Mouse (Mus musculus) adipose tissue, adult 10 weeks (tissue): Measurements from ENCODE around the gene Plpp1. TPM values are rescaled to one million over a fixed set of nuclear protein-coding genes. Genes with fewer than 3 reads are reported as not detected.

Experiments
- polyA plus RNA-seq: library from polyadenylated mRNA; stranded (reverse); fragments of 350-450 nt; fragmentation: Illumina TruSeq; extraction: RNeasy Lipid Tissue Mini Kit (QIAGEN cat#74804); gene quantifications from one replicate; pipeline ENCODE4 v1.2.3, GENCODE M21; 2014; ENCODE audit warnings: low read depth, low replicate concordance

Plpp1 gene
- polyA plus RNA-seq, result 37.7 TPM

GRCm38 (mm10) chr13:112800597-112801380 is at the start of gene Plpp1:
Gene Plpp1 (plus strand): TSS chr13:112800792.

Other genes starting within 250 kb of the Plpp1 start
- 0.87 TPM for gene Il31ra, start 206.4 kb upstream of the Plpp1 start, polyA plus RNA-seq
- 5.8 TPM for gene Ddx4, start 148.3 kb upstream of the Plpp1 start, polyA plus RNA-seq
- 9.4 TPM for gene Slc38a9, start 140.0 kb upstream of the Plpp1 start, polyA plus RNA-seq
- 31.3 TPM for gene Mtrex, start 126.6 kb downstream of the Plpp1 start, polyA plus RNA-seq
- gene Dhx29, start 126.7 kb downstream of the Plpp1 start, polyA plus RNA-seq, result 14.3 TPM
- 40.3 TPM for gene Ccno, start 187.0 kb downstream of the Plpp1 start, polyA plus RNA-seq
- 0.61 TPM for gene Mcidas, start 193.1 kb downstream of the Plpp1 start, polyA plus RNA-seq
- not detected for gene Cdc20b, start 234.3 kb downstream of the Plpp1 start, polyA plus RNA-seq
- gene Gpx8, start 245.6 kb downstream of the Plpp1 start, polyA plus RNA-seq, result 100 TPM